Mouse (Mus musculus): ENCODE measurements at regions not wholly inside any gene's neighbourhood (a gene's known extent, or its start where the extent isn't known, plus 50 kb on each side); places are given as distances from the start of the nearest gene placed in this dataset.

GRCm38 (mm10) chr1:194108132-194108531 lies 509.9 kb upstream of the Plxna2 start:
- TF ChIP-seq CTCF (IDR thresholded peaks at IDR 0.05; ENCODE audit: extremely low read depth, insufficient read depth, low read length) (no peak), POLR2A (IDR thresholded peaks at IDR 0.05; ENCODE audit: extremely low read depth, insufficient read depth, low read length) (no peak)

Measured in cortical plate, adult 2 months (tissue).